Mouse (Mus musculus): ENCODE results near the gene Smarca2. TPM values are rescaled to one million over a fixed set of nuclear protein-coding genes. Genes with fewer than 3 reads are reported as not detected.

Smarca2 gene
- polyA plus RNA-seq (2014; fragmentation: Illumina TruSeq; extraction: RNeasy Lipid Tissue Mini Kit (QIAGEN cat#74804); ENCODE audit: low replicate concordance), result 53.1 TPM

GRCm38 (mm10) chr19:26604755-26605300 is at the start of gene Smarca2:
TSS of gene Smarca2 (plus strand) at chr19:26605050.

Data from small intestine, adult 10 weeks (tissue).